Mouse (Mus musculus) kidney, postnatal 36 days (tissue): ENCODE measurements around the gene Ccdc106.
A peak's percentile ranks its signal among the peaks of the same experiment; 100 is the strongest.
"Not testable (repeated sequence)": the region's sequence is repeated elsewhere in the genome, so short reads cannot be mapped to it uniquely, and the experiment has no call there.

ENCODE experiments used
- DNase-seq, 2 experiments: peaks; one replicate each; pipeline ENCODE4 v3.0.0; 2021 to 2022; ENCODE audit warnings: mixed read lengths in 2 of 2

The Ccdc106 gene

GRCm38 (mm10) chr7:5020000-5020681, at the start of gene Ccdc106, which contains the start of gene Zfp865:
Ccdc106 (plus strand) TSS chr7:5020553.
Zfp865 (plus strand) TSS chr7:5020376.
- DNase-seq = peak; percentile 99 to 100

- DNase-seq = no peak
Measured at GRCm38 (mm10) chr7:4971068-4971467, 49.3 kb upstream of the Ccdc106 start, which contains the start of gene Sbk3. Sbk3 (minus strand) TSS chr7:4971168.

- DNase-seq = no peak
Measured at GRCm38 (mm10) chr7:4971710-4972109, 48.6 kb upstream of the Ccdc106 start.

GRCm38 (mm10) chr7:4972321-4973047, 47.9 kb upstream of the Ccdc106 start:
- peak; percentile 13 to 27 for DNase-seq

GRCm38 (mm10) chr7:4975455-4975854, 44.9 kb upstream of the Ccdc106 start:
- no peak for DNase-seq

GRCm38 (mm10) chr7:4976832-4977231, 43.5 kb upstream of the Ccdc106 start:
- DNase-seq = no peak

GRCm38 (mm10) chr7:4988250-4988649, 32.1 kb upstream of the Ccdc106 start:
- no peak for DNase-seq

GRCm38 (mm10) chr7:4993347-4993998, 26.9 kb upstream of the Ccdc106 start:
- DNase-seq = no peak

- no peak for DNase-seq
Measured at GRCm38 (mm10) chr7:4993999-4994788, 26.2 kb upstream of the Ccdc106 start.

- DNase-seq = no peak
Measured at GRCm38 (mm10) chr7:4995268-4996002, 24.9 kb upstream of the Ccdc106 start.

GRCm38 (mm10) chr7:4996003-4996895, 24.1 kb upstream of the Ccdc106 start, which contains the start of gene Zfp579:
Zfp579 (minus strand) TSS chr7:4996158.
- peak; percentile 93 to 95 for DNase-seq

- no peak for DNase-seq
Measured at GRCm38 (mm10) chr7:4996934-4997333, 23.4 kb upstream of the Ccdc106 start.

- DNase-seq = peak; percentile 29 to 60
Measured at GRCm38 (mm10) chr7:4999876-5000275, 20.5 kb upstream of the Ccdc106 start.

GRCm38 (mm10) chr7:5002876-5003275, 17.5 kb upstream of the Ccdc106 start:
- DNase-seq = not testable (repeated sequence)

- no peak for DNase-seq
Measured at GRCm38 (mm10) chr7:5008229-5008628, 12.1 kb upstream of the Ccdc106 start.

GRCm38 (mm10) chr7:5012681-5013513, 7.5 kb upstream of the Ccdc106 start:
- no peak for DNase-seq

GRCm38 (mm10) chr7:5014251-5015117, 5.9 kb upstream of the Ccdc106 start, which contains the start of the genes Zfp524 and Fiz1:
Zfp524 (plus strand) TSS chr7:5014415.
Fiz1 (minus strand) TSS chr7:5014697.
- peak; percentile 98 for DNase-seq

- DNase-seq = peak; percentile 96 to 98
Measured at GRCm38 (mm10) chr7:5015118-5016001, 5.0 kb upstream of the Ccdc106 start, which contains the start of gene Gm44973. Gm44973 (plus strand) TSS chr7:5015496.
